Mouse (Mus musculus) heart, embryonic 14.5 days (tissue): ENCODE measurements around the gene Adal. TPM values are rescaled to one million over a fixed set of nuclear protein-coding genes. Genes with fewer than 3 reads are reported as not detected.

ENCODE experiments used
- ATAC-seq: fragments of 200-750 bp; cut with Nextera tagmentation; 2 replicates; pipeline ENCODE4 v1.8.0; 2017; ENCODE audit warnings: low read depth, moderate TSS enrichment; ENCODE audit not compliant: insufficient number of reproducible peaks, insufficient read depth, low FRiP score
- H3K27ac ChIP-seq, 2 experiments: fragments of 200-500 bp in 1 of 2; fragments of 300-500 bp in 1 of 2; sonication (generic) in 1 of 2; replicated peaks in 1 of 2; 2 replicates each; pipeline ENCODE4 v1.5.1; 2012 to 2014; ENCODE audit warnings: low read depth in 2 of 2, low read length in 2 of 2, control low read depth in 1 of 2, mild to moderate bottlenecking in 1 of 2, mixed read lengths in 1 of 2; ENCODE audit not compliant: control insufficient read depth in 1 of 2, insufficient read depth in 1 of 2
- H3K27me3 ChIP-seq: fragments of 300-500 bp; sonication (generic); 2 replicates; pipeline ENCODE4 v1.6.1; 2014; ENCODE audit warnings: mild to moderate bottlenecking, low read length, control low read depth; ENCODE audit not compliant: control insufficient read depth, insufficient read depth
- H3K36me3 ChIP-seq: fragments of 300-500 bp; sonication (generic); 2 replicates; pipeline ENCODE4 v1.6.1; 2014; ENCODE audit warnings: mild to moderate bottlenecking, control low read depth, low read length, mixed read lengths; ENCODE audit not compliant: control insufficient read depth, insufficient read depth
- H3K4me1 ChIP-seq, 2 experiments: fragments of 200-500 bp in 1 of 2; fragments of 300-500 bp in 1 of 2; sonication (generic) in 1 of 2; 2 replicates each; pipeline ENCODE4 v1.6.1; 2012 to 2014; ENCODE audit warnings: low read length in 2 of 2, control low read depth in 1 of 2, mixed read lengths in 1 of 2; ENCODE audit not compliant: control insufficient read depth in 2 of 2, insufficient read depth in 2 of 2
- H3K4me2 ChIP-seq: fragments of 300-500 bp; sonication (generic); 2 replicates; pipeline ENCODE4 v1.6.1; 2014; ENCODE audit warnings: mild to moderate bottlenecking, low read length
- H3K4me3 ChIP-seq, 2 experiments: fragments of 200-500 bp in 1 of 2; fragments of 300-500 bp in 1 of 2; sonication (generic) in 1 of 2; 2 replicates each; pipeline ENCODE4 v1.5.1; 2012 to 2014; ENCODE audit warnings: low read length in 2 of 2, mild to moderate bottlenecking in 2 of 2, control low read depth in 1 of 2, low read depth in 1 of 2, moderate library complexity in 1 of 2; ENCODE audit not compliant: control insufficient read depth in 1 of 2, insufficient read depth in 1 of 2
- H3K9ac ChIP-seq: fragments of 300-500 bp; sonication (generic); 2 replicates; pipeline ENCODE4 v1.6.1; 2014; ENCODE audit warnings: mild to moderate bottlenecking, low read length
- H3K9me3 ChIP-seq: fragments of 300-500 bp; sonication (generic); 2 replicates; pipeline ENCODE4 v1.6.1; 2016; ENCODE audit warnings: low read length, control low read depth; ENCODE audit not compliant: control insufficient read depth
- WGBS: fragments of 180-500 bp; shearing (Covaris S2); extraction: QIAGEN DNeasy Blood & Tissue Kit; methylation state at CpG from one replicate; pipeline ENCODE4 v1.1.7; 2014; 5-methylcytosine and 5-hydroxymethylcytosine counted together
- polyA plus RNA-seq: library from polyadenylated mRNA; unstranded; fragments of >200 nt; fragmentation: Nextera tagmentation; extraction: Ambion mirVana; gene quantifications from 2 replicates; pipeline ENCODE4 v1.2.1, GENCODE M21; 2014

The Adal gene
- polyA plus RNA-seq, 1 experiment from 2014 or later, result 15.6 TPM

DNA sequence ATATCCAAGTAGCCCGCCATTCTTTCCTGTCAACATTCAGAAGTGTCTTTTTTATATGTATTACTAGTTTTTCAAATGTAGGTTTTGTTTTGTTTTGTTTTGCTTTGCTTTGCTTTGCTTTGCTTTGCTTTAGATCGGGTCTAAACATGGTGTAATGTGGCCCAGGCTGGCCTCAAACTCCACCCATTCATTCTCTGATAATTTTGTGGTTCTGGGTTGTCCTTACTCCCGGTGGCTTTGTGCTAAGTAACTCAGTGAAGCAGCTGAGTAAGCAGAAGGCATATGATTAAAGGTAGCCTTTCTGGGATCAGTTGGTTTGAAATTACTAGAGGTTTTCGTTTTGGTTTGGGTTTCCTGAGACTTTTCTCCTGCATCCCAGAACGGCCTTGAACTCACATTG, 9.5 kb downstream of the Adal start:
- H3K36me3 ChIP-seq, result peaks cover 75% of the 10 kb centered on the region
- no peak overlapping the region for H3K4me3 ChIP-seq
- WGBS, result 82% methylated on average over 5 of the region's 5 CpGs
- H3K4me2 ChIP-seq, result no peak overlapping the region
- H3K9me3 ChIP-seq, result no peaks in the 10 kb centered on the region
- ATAC-seq, result no peak
- no peak overlapping the region for H3K9ac ChIP-seq
- no peaks in the 10 kb centered on the region for H3K4me1 ChIP-seq
- H3K27ac ChIP-seq, result no peak overlapping the region
- no peaks in the 10 kb centered on the region for H3K27me3 ChIP-seq

DNA sequence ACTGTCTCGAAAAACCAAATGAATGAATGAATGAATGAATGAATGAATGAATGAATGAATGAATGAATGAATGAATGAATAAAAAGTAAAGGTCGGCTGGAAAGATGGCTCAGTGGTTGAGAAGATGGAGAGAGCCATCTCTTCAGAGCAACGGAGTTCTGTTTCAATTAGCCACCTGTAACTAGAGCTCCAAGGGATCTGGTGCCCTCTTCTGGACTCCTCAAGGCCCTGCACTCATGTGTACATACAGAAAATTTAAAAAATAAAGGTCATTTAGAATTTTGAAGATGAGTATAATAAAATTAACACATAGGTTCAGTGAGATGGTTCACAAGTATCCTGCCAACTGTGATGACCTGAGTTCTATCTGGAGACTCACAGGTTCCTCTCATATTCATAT, 12.9 kb downstream of the Adal start:
- H3K9me3 ChIP-seq, result no peaks in the 10 kb centered on the region
- 83% methylated on average over 3 of the region's 3 CpGs for WGBS
- H3K36me3 ChIP-seq, result peaks cover 72% of the 10 kb centered on the region
- no peak overlapping the region for H3K27ac ChIP-seq
- H3K9ac ChIP-seq, result no peak overlapping the region
- no peaks in the 10 kb centered on the region for H3K4me1 ChIP-seq
- ATAC-seq, result no peak
- H3K4me3 ChIP-seq, result no peak overlapping the region
- H3K4me2 ChIP-seq, result no peak overlapping the region
- no peaks in the 10 kb centered on the region for H3K27me3 ChIP-seq

DNA sequence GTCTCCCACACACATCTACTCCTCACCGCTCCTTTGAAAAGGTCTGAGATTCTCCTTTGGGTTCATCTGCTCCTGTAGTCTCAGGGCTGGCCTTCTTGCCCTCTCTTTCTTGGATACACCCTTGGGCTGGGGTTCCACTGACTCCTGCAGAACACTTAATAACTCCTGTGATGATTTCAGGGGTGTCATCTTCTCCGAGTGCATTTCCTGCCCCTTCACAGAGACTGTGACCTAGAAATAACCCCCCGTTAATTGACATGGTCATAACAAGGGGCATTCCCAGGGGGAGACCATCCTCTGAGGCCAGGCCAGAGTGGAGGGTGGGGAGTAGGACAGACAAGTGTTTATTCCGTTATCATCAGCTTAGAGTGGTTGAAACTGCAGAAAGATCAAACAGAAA, 28.9 kb downstream of the Adal start:
- ATAC-seq, result no peak
- H3K27me3 ChIP-seq, result no peaks in the 10 kb centered on the region
- H3K27ac ChIP-seq, result no peak overlapping the region
- H3K4me3 ChIP-seq, result peak overlapping the region; percentile 5 to 82; a peak in 3 of 4 replicates
- H3K9me3 ChIP-seq, result no peaks in the 10 kb centered on the region
- H3K4me2 ChIP-seq, result peak overlapping the region; percentile 97
- H3K9ac ChIP-seq, result peak overlapping the region; percentile 91
- H3K36me3 ChIP-seq, result peaks cover 39% of the 10 kb centered on the region
- 45% methylated on average over 4 of the region's 4 CpGs for WGBS
- H3K4me1 ChIP-seq, result peaks cover 5 to 16% of the 10 kb centered on the region in 2 experiments

DNA sequence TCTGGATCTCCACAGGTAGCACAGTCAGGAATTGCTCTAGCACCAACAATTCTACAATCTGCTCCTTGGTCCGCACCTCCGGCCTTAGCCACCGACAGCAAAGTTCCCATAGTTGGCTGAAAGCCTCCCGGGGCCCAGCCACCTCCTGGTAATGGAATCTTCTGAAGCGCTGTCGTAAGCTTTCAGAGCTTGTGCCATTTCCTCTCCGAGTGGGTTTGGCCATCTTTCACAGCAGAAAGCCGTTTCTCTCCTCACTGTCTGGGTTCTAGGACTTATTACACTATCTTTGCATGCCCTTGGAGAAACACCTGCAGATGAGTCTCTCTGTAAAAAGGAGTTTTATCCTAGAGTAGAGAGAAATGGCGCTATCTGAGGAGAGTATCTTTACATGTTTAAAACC, 29.7 kb downstream of the Adal start:
- peaks cover 5 to 16% of the 10 kb centered on the region in 2 experiments for H3K4me1 ChIP-seq
- no peak for ATAC-seq
- H3K9me3 ChIP-seq, result no peaks in the 10 kb centered on the region
- H3K4me3 ChIP-seq, result peak overlapping the region; percentile 59 to 82
- peak overlapping the region; percentile 97 for H3K4me2 ChIP-seq
- no peaks in the 10 kb centered on the region for H3K27me3 ChIP-seq
- peak overlapping the region; percentile 91 for H3K9ac ChIP-seq
- peaks cover 38% of the 10 kb centered on the region for H3K36me3 ChIP-seq
- H3K27ac ChIP-seq, result peak overlapping the region; percentile 69 to 90; a peak in 3 of 4 replicates
- 4% methylated on average over 9 of the region's 9 CpGs for WGBS

DNA sequence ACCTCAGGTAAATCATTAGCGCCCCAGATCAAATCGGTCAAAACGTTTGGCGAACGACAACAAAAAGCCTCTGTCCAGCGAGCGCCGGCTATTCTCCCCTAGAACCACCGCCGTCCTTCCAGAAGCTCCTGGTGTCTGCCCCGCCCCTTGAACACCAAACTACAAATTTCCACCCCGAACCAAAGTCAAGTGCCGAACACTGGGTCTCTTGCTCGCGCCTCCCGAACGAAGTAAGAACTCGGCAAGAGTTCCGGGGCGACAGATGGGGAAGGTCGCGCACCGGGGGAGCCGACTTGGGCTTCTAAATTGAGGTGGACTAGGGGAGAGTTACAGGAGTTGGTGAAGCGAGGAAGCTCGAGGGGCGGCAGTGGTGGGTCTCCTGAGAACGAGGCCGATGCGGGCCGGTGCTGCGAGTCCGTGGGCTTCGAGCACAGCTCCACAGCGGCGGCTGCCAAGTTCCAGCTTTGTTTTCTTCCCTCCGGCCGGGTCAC, 30.3 kb downstream of the Adal start, which contains the start of gene Tubgcp4:
Tubgcp4 (plus strand) TSS at position 174 of the 491 bp plus-strand sequence.
- peaks cover 39% of the 10 kb centered on the region for H3K36me3 ChIP-seq
- no peaks in the 10 kb centered on the region for H3K9me3 ChIP-seq
- WGBS, result under 1% methylated on average over 38 of the region's 38 CpGs
- H3K27me3 ChIP-seq, result no peaks in the 10 kb centered on the region
- H3K4me1 ChIP-seq, result peaks cover 5 to 16% of the 10 kb centered on the region in 2 experiments
- ATAC-seq, result peak; percentile 33; the same call in 1 of the 2 replicates
- peak within 1 kb of the TSS; percentile 97 for H3K4me2 ChIP-seq
- H3K27ac ChIP-seq, result peak within 1 kb of the TSS; percentile 69 to 90
- peak within 1 kb of the TSS; percentile 91 for H3K9ac ChIP-seq
- peak within 1 kb of the TSS; percentile 59 to 82 for H3K4me3 ChIP-seq

DNA sequence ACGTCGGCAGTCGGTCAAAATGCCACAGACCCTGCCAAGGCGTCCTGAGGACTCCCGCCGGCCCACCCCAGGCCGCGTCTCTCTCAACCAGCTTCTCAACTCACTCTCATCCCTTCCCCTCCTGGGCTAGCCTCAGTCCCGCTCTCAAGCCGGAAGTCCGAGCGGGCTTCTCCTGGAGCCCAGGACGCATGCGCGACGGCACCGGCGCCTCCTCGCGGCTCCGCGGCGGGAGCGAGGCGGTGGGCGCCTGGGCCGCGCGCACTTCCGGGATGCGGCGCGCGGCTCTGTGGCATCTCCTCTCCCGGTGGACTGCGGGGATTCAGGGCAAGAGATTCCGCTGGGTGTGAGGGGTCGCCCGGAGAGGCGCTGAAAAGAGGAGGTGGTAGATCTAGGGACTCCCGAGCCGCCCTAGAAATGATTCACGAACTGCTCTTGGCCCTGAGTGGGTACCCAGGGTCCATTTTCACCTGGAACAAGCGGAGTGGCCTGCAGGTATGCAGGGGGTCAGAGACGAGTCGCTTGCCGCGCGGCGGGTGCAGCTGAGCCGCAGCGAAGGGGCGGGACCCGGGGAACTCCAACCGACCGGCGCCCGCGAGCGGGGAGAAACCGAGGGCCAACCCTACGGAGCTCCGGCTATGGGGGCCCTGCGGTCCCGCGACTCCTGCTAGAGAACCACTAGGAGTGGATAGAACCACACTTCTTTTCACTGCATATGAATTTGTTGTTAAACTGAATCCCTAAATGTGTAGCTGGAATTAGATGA, 30.9 kb downstream of the Adal start, which contains the start of gene Zscan29:
Zscan29 (minus strand) TSS at position 146 of the 763 bp plus-strand sequence.
- Histone ChIP-seq H3K9ac (peak within 1 kb of the TSS; percentile 91), H3K4me2 (peak within 1 kb of the TSS; percentile 97), H3K9me3 (no peaks in the 10 kb centered on the region), H3K36me3 (peaks cover 39% of the 10 kb centered on the region), H3K4me3 (peak within 1 kb of the TSS; percentile 59 to 82), H3K27me3 (no peaks in the 10 kb centered on the region), H3K27ac (peak within 1 kb of the TSS; percentile 69 to 90), H3K4me1 (peaks cover 5 to 16% of the 10 kb centered on the region in 2 experiments)
- WGBS, result under 1% methylated on average over 61 of the region's 66 CpGs
- ATAC-seq, result peak; percentile 92

DNA sequence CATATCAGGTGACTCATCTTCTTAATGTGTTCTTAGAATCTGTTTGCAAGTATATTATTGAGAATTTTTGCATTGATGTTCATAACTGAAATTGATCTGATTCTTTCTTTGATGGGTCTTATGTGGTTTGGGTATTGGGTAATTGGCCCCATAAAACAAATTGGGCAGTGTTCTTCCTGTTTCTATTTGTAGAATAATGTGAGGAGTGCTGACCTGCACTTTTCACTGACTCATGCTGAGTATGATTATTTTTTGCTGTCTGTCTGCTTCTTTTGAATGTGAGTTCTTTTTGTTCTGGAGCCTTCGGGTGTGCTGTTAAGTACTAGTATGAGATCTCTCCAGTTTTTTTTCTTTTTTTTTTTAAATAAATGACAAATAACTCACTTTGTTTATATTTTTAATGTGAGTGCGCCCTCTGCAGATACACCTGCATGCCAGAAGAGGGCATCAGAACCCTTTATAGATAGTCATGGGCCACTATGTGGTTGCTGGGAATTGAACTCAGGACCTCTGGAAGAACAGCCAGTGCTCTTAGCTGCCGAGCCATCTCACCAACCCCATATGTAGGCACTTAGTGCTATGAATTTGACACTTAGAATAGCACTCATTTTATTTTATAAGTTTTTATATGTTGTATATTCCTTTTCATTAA, 38.7 kb downstream of the Adal start:
- no peak for ATAC-seq
- no peak overlapping the region for H3K27ac ChIP-seq
- H3K4me3 ChIP-seq, result no peak overlapping the region
- H3K4me2 ChIP-seq, result no peak overlapping the region
- no peaks in the 10 kb centered on the region for H3K27me3 ChIP-seq
- no peaks in the 10 kb centered on the region for H3K4me1 ChIP-seq
- 93% methylated on average over 3 of the region's 3 CpGs for WGBS
- H3K9me3 ChIP-seq, result no peaks in the 10 kb centered on the region
- no peak overlapping the region for H3K9ac ChIP-seq
- peaks cover 84% of the 10 kb centered on the region for H3K36me3 ChIP-seq
